Mouse (Mus musculus): ENCODE results near the gene Anp32a.

DNA sequence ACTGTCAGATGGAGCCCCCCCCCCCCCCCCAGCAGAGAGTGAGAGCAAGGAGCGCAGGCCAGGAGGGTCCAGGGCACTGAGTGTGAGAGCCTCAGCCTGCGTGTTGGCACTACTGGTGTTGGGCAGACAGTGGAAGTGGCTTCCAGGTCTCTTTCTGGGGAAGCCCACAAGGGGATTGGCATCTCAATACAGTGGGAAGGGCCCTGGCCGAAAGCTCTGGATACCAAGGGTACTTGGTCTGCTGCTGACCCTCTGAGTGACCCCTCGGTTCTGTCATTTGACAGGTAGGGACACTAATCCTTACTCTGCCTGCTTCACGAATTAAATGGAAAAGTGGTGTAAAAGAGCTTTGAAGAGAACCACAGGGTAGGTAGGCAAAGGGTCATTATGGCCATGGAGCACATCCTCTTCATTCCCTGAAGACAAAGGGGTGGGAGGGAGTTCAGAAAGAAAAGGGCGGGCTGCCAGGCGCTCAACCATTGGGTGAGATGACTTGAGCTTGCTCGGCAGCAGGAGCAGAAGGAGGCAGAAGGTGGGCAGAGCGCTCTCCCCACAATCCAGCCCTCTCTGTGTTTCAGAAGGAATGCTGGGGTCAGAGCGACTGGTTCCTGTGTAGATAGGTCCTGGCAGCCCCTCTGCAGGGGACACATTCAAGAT is 79.3 kb downstream of the Anp32a start:
- no peak for TF ChIP-seq GATA1 (IDR thresholded peaks at IDR 0.05; ENCODE audit: borderline replicate concordance, low read length)
- TF ChIP-seq FLI1 (IDR thresholded peaks at IDR 0.05; ENCODE audit: low read length) = no peak

Measured in megakaryocyte, embryonic 14.5 days (primary cell).